Mouse (Mus musculus) megakaryocyte, embryonic 14.5 days (primary cell): ENCODE results near the gene Eif2b4.

Experiments
- FLI1 ChIP-seq: IDR thresholded peaks from 2 replicates; pipeline ENCODE4 v1.6.1; 2012; ENCODE audit warnings: low read length, inconsistent platforms, mixed read lengths
- GATA1 ChIP-seq: IDR thresholded peaks from 3 replicates; pipeline ENCODE4 v1.6.1; 2012; ENCODE audit warnings: mixed read lengths, low read length, inconsistent platforms, borderline replicate concordance

DNA sequence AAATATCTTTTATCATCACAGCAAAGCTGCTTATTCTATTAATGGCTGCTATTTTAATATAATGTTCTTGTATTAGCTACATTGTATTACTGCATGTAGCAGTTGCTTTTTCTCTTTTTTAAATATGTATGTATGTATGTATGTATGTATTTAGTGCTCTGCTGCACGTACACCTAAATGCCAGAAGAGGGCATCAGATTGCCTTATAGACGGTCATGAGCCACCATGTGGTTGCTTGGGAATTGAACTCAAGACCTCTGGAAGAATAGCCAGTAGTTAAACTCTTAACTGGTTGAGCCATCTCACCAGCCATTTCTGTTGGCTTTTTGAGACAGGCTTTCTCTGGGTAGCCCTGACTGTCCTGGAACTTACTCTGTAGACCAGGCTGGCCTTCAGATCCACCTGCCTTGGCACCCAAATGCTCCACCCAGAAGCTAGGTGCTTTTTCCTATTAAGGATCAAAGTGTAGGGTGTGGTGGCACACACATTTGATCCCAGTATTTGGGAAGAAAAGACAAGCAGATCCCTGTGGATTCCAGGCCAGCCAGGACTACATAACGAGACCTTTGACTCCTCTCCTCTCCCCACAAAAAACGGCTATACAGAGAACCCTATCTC is 4.9 kb downstream of the Eif2b4 start:
- TF ChIP-seq GATA1 (no peak), FLI1 (no peak)
